Mouse (Mus musculus): ENCODE data around the gene Sorcs1. TPM values are rescaled to one million over a fixed set of nuclear protein-coding genes. Genes with fewer than 3 reads are reported as not detected.

The Sorcs1 gene
- polyA plus RNA-seq, 1 experiment from 2014 or later, result 1.1 TPM

DNA sequence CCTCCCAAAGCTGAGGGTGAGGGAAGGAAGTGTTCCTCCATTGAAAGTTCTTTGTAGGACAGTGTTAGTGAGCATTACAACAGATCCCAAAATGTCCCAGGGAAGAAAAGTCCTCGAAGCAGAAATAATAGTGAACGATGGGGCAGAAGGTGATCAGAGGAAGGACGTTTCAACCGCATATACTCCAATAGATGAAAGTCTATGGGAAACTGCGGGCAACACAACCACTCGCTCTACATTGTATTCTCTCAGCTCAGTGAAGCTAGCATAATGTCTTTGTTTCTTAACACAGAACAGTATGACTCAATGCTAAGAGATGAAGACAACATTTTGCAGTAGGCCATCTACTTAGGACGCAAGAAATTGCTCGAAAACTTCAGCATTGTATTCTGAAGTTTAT is 339.2 kb downstream of the Sorcs1 start:
- 94% methylated on average over 8 of the region's 8 CpGs for WGBS
- ATAC-seq (ENCODE audit: insufficient number of reproducible peaks, insufficient read depth, low FRiP score, low TSS enrichment, low read depth), result no peak

GRCm38 (mm10) chr19:50336751-50337150 is 341.7 kb downstream of the Sorcs1 start:
- Histone ChIP-seq H3K4me1 (replicated peaks) (peaks cover under 1% of the 10 kb centered on the region; the same call in 1 of the 2 replicates), H3K9me3 (no peaks in the 10 kb centered on the region), H3K4me3 (replicated peaks) (no peak overlapping the region), H3K27me3 (no peaks in the 10 kb centered on the region), H3K9ac (replicated peaks) (no peak overlapping the region), H3K27ac (no peak overlapping the region), H3K4me2 (no peak overlapping the region), H3K36me3 (no peaks in the 10 kb centered on the region)
- no peak for ATAC-seq (ENCODE audit: insufficient number of reproducible peaks, insufficient read depth, low FRiP score, low TSS enrichment, low read depth)
- WGBS, result 82% methylated on average over 3 of the region's 3 CpGs

More for the DNA sequence above, 339.2 kb downstream of the Sorcs1 start:
- no peaks in the 10 kb centered on the region for H3K9me3 ChIP-seq
- H3K9ac ChIP-seq (replicated peaks), result no peak overlapping the region
- no peak overlapping the region for H3K4me2 ChIP-seq
- peaks cover 8% of the 10 kb centered on the region; the same call in 1 of the 2 replicates for H3K4me1 ChIP-seq (replicated peaks)
- H3K27me3 ChIP-seq, result no peaks in the 10 kb centered on the region
- H3K4me3 ChIP-seq (replicated peaks), result no peak overlapping the region
- no peaks in the 10 kb centered on the region for H3K36me3 ChIP-seq
- no peak overlapping the region for H3K27ac ChIP-seq

GRCm38 (mm10) chr19:50331136-50331535 is 347.3 kb downstream of the Sorcs1 start:
- H3K36me3 ChIP-seq, result no peaks in the 10 kb centered on the region
- ATAC-seq (ENCODE audit: insufficient number of reproducible peaks, insufficient read depth, low FRiP score, low TSS enrichment, low read depth), result no peak
- H3K27me3 ChIP-seq, result no peaks in the 10 kb centered on the region
- H3K4me3 ChIP-seq (replicated peaks), result no peak overlapping the region
- WGBS, result 86% methylated on average over 3 of the region's 3 CpGs
- no peak overlapping the region for H3K9ac ChIP-seq (replicated peaks)
- H3K27ac ChIP-seq, result no peak overlapping the region
- H3K4me2 ChIP-seq, result no peak overlapping the region
- no peaks in the 10 kb centered on the region for H3K9me3 ChIP-seq
- no peaks in the 10 kb centered on the region for H3K4me1 ChIP-seq (replicated peaks)

GRCm38 (mm10) chr19:50327804-50328203 is 350.6 kb downstream of the Sorcs1 start:
- H3K4me2 ChIP-seq, result no peak overlapping the region
- ATAC-seq (ENCODE audit: insufficient number of reproducible peaks, insufficient read depth, low FRiP score, low TSS enrichment, low read depth), result no peak
- no peaks in the 10 kb centered on the region for H3K4me1 ChIP-seq (replicated peaks)
- H3K9me3 ChIP-seq, result no peaks in the 10 kb centered on the region
- H3K9ac ChIP-seq (replicated peaks), result no peak overlapping the region
- H3K36me3 ChIP-seq, result no peaks in the 10 kb centered on the region
- H3K27ac ChIP-seq, result no peak overlapping the region
- no peaks in the 10 kb centered on the region for H3K27me3 ChIP-seq
- H3K4me3 ChIP-seq (replicated peaks), result no peak overlapping the region
- WGBS, result 82% methylated on average over 8 of the region's 8 CpGs

DNA sequence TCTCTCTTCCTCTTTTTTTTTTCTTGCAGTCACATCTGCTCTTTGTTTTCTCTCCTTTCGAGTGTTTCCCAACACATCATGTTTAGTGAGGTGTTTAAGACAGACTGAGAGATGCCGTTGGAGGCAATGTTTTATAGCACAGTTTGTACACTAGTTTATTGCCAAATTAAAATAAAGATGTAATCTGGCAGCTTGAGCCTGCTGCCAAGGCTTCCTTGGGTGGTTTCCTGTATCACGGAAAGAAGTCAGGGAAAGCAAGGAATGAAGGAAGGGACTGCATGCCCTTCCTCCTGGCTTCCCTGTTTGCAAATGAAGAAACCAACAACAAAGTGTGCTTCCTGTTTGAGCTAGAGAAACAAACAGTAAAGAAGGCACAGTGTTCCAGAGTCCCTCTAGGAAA is 352.3 kb downstream of the Sorcs1 start:
- Histone ChIP-seq H3K36me3 (no peaks in the 10 kb centered on the region), H3K4me3 (replicated peaks) (no peak overlapping the region), H3K9me3 (no peaks in the 10 kb centered on the region), H3K4me2 (no peak overlapping the region), H3K27ac (no peak overlapping the region), H3K9ac (replicated peaks) (no peak overlapping the region), H3K4me1 (replicated peaks) (no peaks in the 10 kb centered on the region), H3K27me3 (no peaks in the 10 kb centered on the region)
- 29% methylated on average over 3 of the region's 3 CpGs for WGBS
- ATAC-seq (ENCODE audit: insufficient number of reproducible peaks, insufficient read depth, low FRiP score, low TSS enrichment, low read depth), result no peak

GRCm38 (mm10) chr19:50325686-50326085 is 352.8 kb downstream of the Sorcs1 start:
- H3K9me3 ChIP-seq, result no peaks in the 10 kb centered on the region
- H3K4me1 ChIP-seq (replicated peaks), result no peaks in the 10 kb centered on the region
- 86% methylated on average over 10 of the region's 10 CpGs for WGBS
- no peak overlapping the region for H3K4me2 ChIP-seq
- no peak overlapping the region for H3K9ac ChIP-seq (replicated peaks)
- ATAC-seq (ENCODE audit: insufficient number of reproducible peaks, insufficient read depth, low FRiP score, low TSS enrichment, low read depth), result no peak
- no peak overlapping the region for H3K27ac ChIP-seq
- H3K4me3 ChIP-seq (replicated peaks), result no peak overlapping the region
- H3K27me3 ChIP-seq, result no peaks in the 10 kb centered on the region
- H3K36me3 ChIP-seq, result no peaks in the 10 kb centered on the region

DNA sequence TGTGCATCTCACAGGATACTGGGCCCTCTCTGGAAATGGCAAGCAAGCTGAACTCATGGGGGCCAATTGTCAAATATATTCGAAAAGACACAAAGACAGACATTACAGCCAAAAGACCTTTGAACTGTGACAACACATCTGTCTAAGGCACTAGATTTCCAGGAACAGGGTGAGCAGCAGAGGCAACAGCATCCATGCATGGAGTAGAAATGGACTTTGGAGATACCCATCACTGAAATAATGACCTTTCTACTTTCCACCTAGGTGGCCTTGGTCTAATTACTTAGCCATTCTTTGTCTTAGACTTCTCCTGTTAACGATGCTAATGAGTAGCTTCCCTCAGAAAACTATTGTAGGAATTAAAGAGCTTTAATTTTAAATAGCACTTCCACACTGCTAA is 371.4 kb downstream of the Sorcs1 start:
- no peak for ATAC-seq (ENCODE audit: insufficient number of reproducible peaks, insufficient read depth, low FRiP score, low TSS enrichment, low read depth)
- Histone ChIP-seq H3K27me3 (no peaks in the 10 kb centered on the region), H3K36me3 (no peaks in the 10 kb centered on the region), H3K27ac (no peak overlapping the region), H3K4me1 (replicated peaks) (no peaks in the 10 kb centered on the region), H3K9me3 (no peaks in the 10 kb centered on the region), H3K4me2 (no peak overlapping the region), H3K9ac (replicated peaks) (no peak overlapping the region), H3K4me3 (replicated peaks) (no peak overlapping the region)
- 76% methylated on average over 2 of the region's 2 CpGs for WGBS

- ATAC-seq (ENCODE audit: insufficient number of reproducible peaks, insufficient read depth, low FRiP score, low TSS enrichment, low read depth), result no peak
- no peaks in the 10 kb centered on the region for H3K4me1 ChIP-seq (replicated peaks)
- H3K27me3 ChIP-seq, result no peaks in the 10 kb centered on the region
- no peak overlapping the region for H3K9ac ChIP-seq (replicated peaks)
- 90% methylated on average over 7 of the region's 7 CpGs for WGBS
- H3K27ac ChIP-seq, result no peak overlapping the region
- H3K4me2 ChIP-seq, result no peak overlapping the region
- H3K36me3 ChIP-seq, result no peaks in the 10 kb centered on the region
- H3K4me3 ChIP-seq (replicated peaks), result no peak overlapping the region
- no peaks in the 10 kb centered on the region for H3K9me3 ChIP-seq
These were observed 384.2 kb downstream of the Sorcs1 start for GRCm38 (mm10) chr19:50294205-50294604.

DNA sequence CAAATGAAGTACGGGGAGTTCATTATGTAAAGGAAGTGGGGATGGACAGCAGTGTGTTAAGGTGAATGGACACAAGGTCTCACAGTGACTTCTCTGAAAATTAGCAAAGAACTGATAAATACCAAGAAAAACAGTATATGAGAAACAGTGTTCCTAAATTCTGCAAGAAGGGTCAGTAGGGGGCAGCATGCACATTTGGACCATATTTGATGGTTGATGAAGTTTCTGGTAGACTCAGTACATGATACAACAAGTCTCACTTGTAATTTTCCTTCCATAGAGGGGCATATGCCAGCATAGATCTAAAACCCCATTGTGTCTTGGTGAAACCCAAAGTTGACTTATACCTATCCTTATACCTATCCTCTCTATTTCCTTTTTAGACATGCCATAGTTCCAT is 414.0 kb downstream of the Sorcs1 start:
- Histone ChIP-seq H3K4me3 (replicated peaks) (no peak overlapping the region), H3K4me1 (replicated peaks) (no peaks in the 10 kb centered on the region), H3K36me3 (no peaks in the 10 kb centered on the region), H3K27ac (no peak overlapping the region), H3K4me2 (no peak overlapping the region), H3K27me3 (peaks cover 4% of the 10 kb centered on the region; the same call in 1 of the 2 replicates), H3K9ac (replicated peaks) (no peak overlapping the region), H3K9me3 (no peaks in the 10 kb centered on the region)
- ATAC-seq (ENCODE audit: insufficient number of reproducible peaks, insufficient read depth, low FRiP score, low TSS enrichment, low read depth), result no peak
- 81% methylated on average over 1 of the region's 1 CpGs for WGBS

DNA sequence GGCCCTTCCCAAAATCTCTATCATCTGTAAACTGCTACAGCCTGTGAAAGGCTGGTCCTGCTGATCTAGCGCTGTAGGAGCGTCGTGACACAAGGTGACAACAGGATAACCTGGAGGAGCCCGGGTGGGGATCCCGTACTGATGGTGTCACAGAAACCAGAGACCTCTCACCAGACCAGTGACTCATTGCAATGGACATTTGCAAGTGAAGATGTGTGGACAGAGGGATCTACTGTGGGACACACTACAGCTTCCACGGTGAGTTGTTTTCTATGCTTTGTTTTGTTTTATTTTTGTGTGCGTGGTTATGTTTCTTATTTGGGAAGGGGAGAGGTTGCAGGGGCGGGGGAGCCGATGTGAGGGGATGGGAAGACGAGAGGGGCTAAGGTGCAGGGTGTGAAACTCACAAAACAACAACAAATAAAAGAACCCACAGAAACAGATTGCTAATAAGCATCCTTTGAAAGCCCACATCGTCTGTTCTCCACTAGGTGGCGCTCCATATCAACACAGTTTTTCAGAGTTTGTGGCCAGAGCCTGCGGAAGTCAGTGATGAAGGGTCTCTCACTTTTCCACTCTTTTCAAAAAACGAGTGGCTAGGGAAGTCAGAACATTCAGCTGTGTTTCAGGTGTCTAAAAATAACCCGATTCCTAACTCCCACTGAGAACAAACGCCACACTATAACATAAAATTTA is 419.6 kb downstream of the Sorcs1 start:
- Histone ChIP-seq H3K9ac (replicated peaks) (no peak overlapping the region), H3K9me3 (no peaks in the 10 kb centered on the region), H3K36me3 (no peaks in the 10 kb centered on the region), H3K4me3 (replicated peaks) (no peak overlapping the region), H3K4me2 (no peak overlapping the region), H3K4me1 (replicated peaks) (no peaks in the 10 kb centered on the region), H3K27me3 (peaks cover 4% of the 10 kb centered on the region; the same call in 1 of the 2 replicates), H3K27ac (no peak overlapping the region)
- ATAC-seq (ENCODE audit: insufficient number of reproducible peaks, insufficient read depth, low FRiP score, low TSS enrichment, low read depth), result no peak
- 40% methylated on average over 16 of the region's 16 CpGs for WGBS

DNA sequence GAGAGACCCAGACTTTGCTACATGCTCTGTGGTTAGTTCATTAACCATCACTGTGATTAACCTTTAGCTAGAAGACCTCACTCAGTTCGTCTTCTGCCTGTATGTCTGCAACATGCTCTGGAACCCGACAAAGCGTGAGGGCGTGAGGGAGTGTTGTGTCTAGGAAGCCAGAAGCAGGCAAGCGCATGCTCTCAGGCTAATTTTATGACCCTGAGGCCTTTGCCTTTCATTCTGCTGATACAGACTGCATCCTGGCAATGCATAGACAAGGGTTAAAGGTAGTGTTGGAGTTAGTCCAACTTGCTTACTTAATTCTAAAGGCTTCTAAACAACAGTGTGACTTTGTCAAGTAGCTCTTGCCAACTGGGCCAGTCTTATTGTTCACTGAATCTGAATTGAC is 458.0 kb downstream of the Sorcs1 start:
- Histone ChIP-seq H3K9me3 (no peaks in the 10 kb centered on the region), H3K4me1 (replicated peaks) (no peaks in the 10 kb centered on the region), H3K36me3 (no peaks in the 10 kb centered on the region), H3K27ac (no peak overlapping the region), H3K9ac (replicated peaks) (no peak overlapping the region), H3K27me3 (no peaks in the 10 kb centered on the region), H3K4me3 (replicated peaks) (no peak overlapping the region), H3K4me2 (no peak overlapping the region)
- WGBS, result 66% methylated on average over 5 of the region's 5 CpGs
- ATAC-seq (ENCODE audit: insufficient number of reproducible peaks, insufficient read depth, low FRiP score, low TSS enrichment, low read depth), result no peak
